ENCODE assay signal across 16 mouse cellular contexts in the genomic region with DNA sequence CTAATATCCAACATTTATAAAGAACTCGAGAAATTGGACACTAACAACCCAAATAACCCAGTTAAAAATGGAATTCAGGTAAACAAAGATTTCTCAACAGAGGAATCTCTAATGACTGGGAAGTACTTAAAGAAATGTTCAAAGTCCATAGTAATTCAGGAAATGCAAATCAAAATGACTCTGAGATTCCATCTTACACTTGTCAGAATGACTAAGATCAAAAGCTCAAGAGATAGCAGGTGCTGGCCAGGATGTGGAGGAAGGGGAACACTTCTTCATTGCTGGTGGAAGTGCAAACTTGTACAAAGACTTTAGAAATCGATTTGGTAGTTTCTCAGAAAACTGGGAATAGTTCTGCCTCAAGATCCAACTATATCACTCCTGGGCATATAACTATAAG.
DNase-seq lines count a peak whose midpoint lies in the region; TF ChIP-seq lines count a peak whose summit lies in the region.
"Had no signal": no experiment of that assay in that cellular context is flagged by ENCODE, and none has a peak within 500 bp of the region (broad histone marks: within the 10 kb centered on the region; RNA-seq: fewer than 3 reads in every experiment).

No protein-coding gene starts in this region.

- H3K4me3 ChIP-seq in CH12.LX (replicated peaks in 1 of 3; ENCODE audit: low read depth in 2 of 3, low read length in 2 of 3, poor library complexity in 1 of 3): no peak overlapping the region

- no peaks in the 10 kb centered on the region for H3K27me3 ChIP-seq in CH12.LX (replicated peaks)
- H3K27me3 ChIP-seq: Patski had no signal

- no peak overlapping the region for H3K9ac ChIP-seq in CH12.LX (ENCODE audit: insufficient read depth, low read depth)

- peak; percentile 84 for TF ChIP-seq EP300 in CH12.LX (IDR thresholded peaks at IDR 0.05; ENCODE audit: low read length)

- no peak for TF ChIP-seq POLR2A in CH12.LX (IDR thresholded peaks at IDR 0.05; ENCODE audit: low read depth, low read length)

- H3K4me2 ChIP-seq in CH12.LX (ENCODE audit: insufficient read depth, low read depth, poor library complexity, severe bottlenecking): no peak overlapping the region

- H3K36me3 ChIP-seq in CH12.LX (replicated peaks in 1 of 2; ENCODE audit: control insufficient read depth in 1 of 2, insufficient read depth in 1 of 2, low read length in 1 of 2): no peaks in the 10 kb centered on the region
- H3K36me3 ChIP-seq: G1E had no signal

- no peak for TF ChIP-seq CTCF in CH12.LX (conservative IDR thresholded peaks at IDR 0.05 in 1 of 2, IDR thresholded peaks at IDR 0.05 in 1 of 2; ENCODE audit: low read depth in 2 of 2, low read length in 2 of 2)

- no peak for TF ChIP-seq RAD21 in CH12.LX (IDR thresholded peaks at IDR 0.05; ENCODE audit: low read depth, low read length)

- peak; percentile 37 for DNase-seq in CH12.LX (ENCODE audit: extremely low read depth)
- DNase-seq in adrenal gland, postnatal 25 days: no peak
- DNase-seq: adrenal gland, adult 2 months; adrenal gland, adult 8-10 months; adrenal gland, postnatal 10 days; adrenal gland, postnatal 14 days; adrenal gland, postnatal 36 days; B cell, adult 2 months; cerebellum, adult 11 months; cerebellum, adult 11-12 months; cerebellum, adult 18-20 months; cerebellum, adult 2 months; cerebellum, adult 8-10 months; cerebellum, adult 9-10 months had no signal

- no peaks in the 10 kb centered on the region for H3K9me3 ChIP-seq in CH12.LX (replicated peaks; ENCODE audit: low read length)
- H3K9me3 ChIP-seq: G1E had no signal

- no peak overlapping the region for H3K27ac ChIP-seq in CH12.LX (ENCODE audit: insufficient read depth, low read depth)

- H3K4me1 ChIP-seq in CH12.LX (ENCODE audit: control insufficient read depth in 1 of 2, insufficient read depth in 2 of 2): peaks cover 3 to 38% of the 10 kb centered on the region in 2 experiments; a peak in 2 of 4 replicates

- dilution Hi-C loops in CH12.LX (cut with MboI; ENCODE audit: extremely low pct_ligation_motif_present, extremely low pct_unique_long_range_greater_than_20kb, low sequenced_read_pairs): no loop called here

- H3K79me2 ChIP-seq in CH12.LX (replicated peaks; ENCODE audit: control insufficient read depth, extremely low read depth, insufficient read depth, poor library complexity, severe bottlenecking): no peaks in the 10 kb centered on the region

- in situ Hi-C loops in CH12.LX (cut with MboI; ENCODE audit: low pct_ligation_motif_present, low pct_unique_long_range_greater_than_20kb, low sequenced_read_pairs): no loop called here

TF ChIP-seq in CH12.LX, 34 proteins besides CTCF, POLR2A, EP300 and RAD21:
- TF ChIP-seq MAX (IDR thresholded peaks at IDR 0.05; ENCODE audit: low read length): no peak
- TF ChIP-seq MXI1 (IDR thresholded peaks at IDR 0.05; ENCODE audit: low read depth, low read length): no peak
- TF ChIP-seq JUND (conservative IDR thresholded peaks at IDR 0.05; ENCODE audit: low read depth, low read length): peak; percentile 74; the same call in 1 of the 2 replicates
- no peak for TF ChIP-seq UBTF (IDR thresholded peaks at IDR 0.05; ENCODE audit: low read depth, low read length)
- peak; percentile 69 for TF ChIP-seq IRF4 (IDR thresholded peaks at IDR 0.05; ENCODE audit: low read depth, low read length)
- TF ChIP-seq ELF1 (IDR thresholded peaks at IDR 0.05; ENCODE audit: low read depth, low read length): no peak
- no peak for TF ChIP-seq USF2 (conservative IDR thresholded peaks at IDR 0.05; ENCODE audit: low read depth, low read length)
- TF ChIP-seq MEF2A (IDR thresholded peaks at IDR 0.05; ENCODE audit: borderline replicate concordance, low read depth, low read length): no peak
- peak; percentile 15; the same call in 1 of the 2 replicates for TF ChIP-seq TCF12 (IDR thresholded peaks at IDR 0.05; ENCODE audit: low read depth, low read length)
- TF ChIP-seq E2F4 (IDR thresholded peaks at IDR 0.05; ENCODE audit: insufficient replicate concordance, low read depth, low read length): no peak
- TF ChIP-seq JUN (IDR thresholded peaks at IDR 0.05; ENCODE audit: insufficient read depth, low read depth, low read length): peak; percentile 68; the same call in 1 of the 2 replicates
- TF ChIP-seq ZKSCAN1 (IDR thresholded peaks at IDR 0.05; ENCODE audit: borderline replicate concordance, low read depth, low read length): no peak
- TF ChIP-seq ETS1 (conservative IDR thresholded peaks at IDR 0.05; ENCODE audit: low read depth, low read length): peak; percentile 24; the same call in 1 of the 2 replicates
- TF ChIP-seq PAX5 (IDR thresholded peaks at IDR 0.05; ENCODE audit: low read length): no peak
- no peak for TF ChIP-seq CHD1 (IDR thresholded peaks at IDR 0.05; ENCODE audit: low read depth, low read length)
- no peak for TF ChIP-seq GABPA (IDR thresholded peaks at IDR 0.05; ENCODE audit: insufficient replicate concordance, low read depth, low read length)
- TF ChIP-seq MAFK (IDR thresholded peaks at IDR 0.05; ENCODE audit: insufficient replicate concordance, low read length): no peak
